Mouse (Mus musculus) embryonic fibroblast, embryonic 13.5 days (primary cell): ENCODE results near the gene Ldlrad3.

Experiments
- CTCF ChIP-seq: IDR thresholded peaks from 2 replicates; pipeline ENCODE4 v1.5.1; 2011; ENCODE audit warnings: mild to moderate bottlenecking, control low read depth, low read length, moderate library complexity, borderline replicate concordance; ENCODE audit not compliant: insufficient read depth
- POLR2A ChIP-seq: IDR thresholded peaks from 2 replicates; pipeline ENCODE4 v1.6.1; 2011; ENCODE audit warnings: low read depth, mild to moderate bottlenecking, control low read depth, low read length, moderate library complexity

DNA sequence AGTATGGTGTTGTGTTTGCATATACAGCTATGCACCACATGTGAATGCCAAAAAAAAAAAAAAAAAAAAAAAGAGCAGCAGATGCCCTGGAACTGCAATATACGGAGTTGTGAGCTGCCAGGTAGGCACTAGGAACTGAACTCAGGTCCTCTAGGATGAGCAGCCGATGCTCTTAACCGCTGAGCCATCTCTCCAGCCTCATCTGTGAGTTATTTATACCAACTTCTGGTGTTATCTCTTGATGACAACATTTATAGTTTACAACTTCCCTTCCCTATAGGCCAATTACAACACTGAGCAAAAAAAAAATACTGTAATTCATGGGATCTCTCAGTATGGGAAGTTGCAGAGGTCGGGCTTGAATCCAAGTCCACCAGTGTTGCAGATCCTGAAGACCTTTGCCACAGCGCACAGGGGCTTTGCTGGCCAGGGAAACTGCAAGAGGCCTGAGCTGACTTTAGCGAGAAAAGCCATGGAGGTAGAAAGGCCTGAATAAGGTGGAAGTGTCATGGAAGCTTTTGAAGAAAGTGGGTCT, 204.2 kb downstream of the Ldlrad3 start:
- no peak for TF ChIP-seq POLR2A
- no peak for TF ChIP-seq CTCF
